Mouse (Mus musculus) midbrain, embryonic 14.5 days (tissue): ENCODE results near the gene Liph. TPM values are rescaled to one million over a fixed set of nuclear protein-coding genes. Genes with fewer than 3 reads are reported as not detected.
"Not testable (repeated sequence)": the region's sequence is repeated elsewhere in the genome, so short reads cannot be mapped to it uniquely, and the experiment has no call there.

ENCODE experiments used
- ATAC-seq: fragments of 200-750 bp; cut with Nextera tagmentation; 2 replicates; pipeline ENCODE4 v1.8.0; 2017; ENCODE audit warnings: moderate number of reproducible peaks, moderate library complexity; ENCODE audit not compliant: low FRiP score, low TSS enrichment
- DNase-seq: peaks from one replicate; pipeline ENCODE4 v3.0.0-alpha.2; 2015
- H3K27ac ChIP-seq: fragments of 300-500 bp; sonication (generic); replicated peaks from 2 replicates; pipeline ENCODE4 v1.5.1; 2014; ENCODE audit warnings: mild to moderate bottlenecking, low read depth, low read length, moderate library complexity
- H3K27me3 ChIP-seq: fragments of 300-500 bp; sonication (generic); 2 replicates; pipeline ENCODE4 v1.6.1; 2014; ENCODE audit warnings: low read length, control low read depth, mixed read lengths; ENCODE audit not compliant: control insufficient read depth, insufficient read depth
- H3K36me3 ChIP-seq: fragments of 300-500 bp; sonication (generic); 2 replicates; pipeline ENCODE4 v1.6.1; 2014; ENCODE audit warnings: low read length, control low read depth; ENCODE audit not compliant: control insufficient read depth, insufficient read depth
- H3K4me1 ChIP-seq: fragments of 300-500 bp; sonication (generic); 2 replicates; pipeline ENCODE4 v1.6.1; 2014; ENCODE audit warnings: mild to moderate bottlenecking, antibody characterized with exemption, low read length, control low read depth; ENCODE audit not compliant: control insufficient read depth, insufficient read depth
- H3K4me2 ChIP-seq: fragments of 300-500 bp; sonication (generic); 2 replicates; pipeline ENCODE4 v1.6.1; 2014; ENCODE audit warnings: mild to moderate bottlenecking, low read length, moderate library complexity
- H3K4me3 ChIP-seq: fragments of 300-500 bp; sonication (generic); replicated peaks from 2 replicates; pipeline ENCODE4 v1.5.1; 2014; ENCODE audit warnings: low read depth, low read length
- H3K9ac ChIP-seq: fragments of 300-500 bp; sonication (generic); replicated peaks from 2 replicates; pipeline ENCODE4 v1.6.1; 2014; ENCODE audit warnings: mild to moderate bottlenecking, low read length, moderate library complexity
- H3K9me3 ChIP-seq: fragments of 300-500 bp; sonication (generic); 2 replicates; pipeline ENCODE4 v1.6.1; 2016; ENCODE audit warnings: low read length, control low read depth, mixed read lengths; ENCODE audit not compliant: control insufficient read depth
- WGBS: fragments of 180-500 bp; shearing (Covaris S2); extraction: QIAGEN DNeasy Blood & Tissue Kit; methylation state at CpG from one replicate; pipeline ENCODE4 v1.1.7; 2014; 5-methylcytosine and 5-hydroxymethylcytosine counted together
- polyA plus RNA-seq: library from polyadenylated mRNA; unstranded; fragments of >200 nt; fragmentation: Nextera tagmentation; extraction: Ambion mirVana; gene quantifications from 2 replicates; pipeline ENCODE4 v1.2.1, GENCODE M21; 2014

The Liph gene
- polyA plus RNA-seq, 1 experiment from 2014 or later = 0.25 TPM

- Histone ChIP-seq H3K4me3 (no peak overlapping the region), H3K9me3 (no peaks in the 10 kb centered on the region), H3K9ac (no peak overlapping the region), H3K27ac (no peak overlapping the region), H3K27me3 (no peaks in the 10 kb centered on the region), H3K4me1 (no peaks in the 10 kb centered on the region), H3K36me3 (no peaks in the 10 kb centered on the region), H3K4me2 (no peak overlapping the region)
- DNase-seq (no peak), ATAC-seq (no peak)
- 66% methylated on average over 3 of the region's 3 CpGs for WGBS
Measured at GRCm38 (mm10) chr16:22001606-22002005, 6.1 kb upstream of the Liph start.

DNA sequence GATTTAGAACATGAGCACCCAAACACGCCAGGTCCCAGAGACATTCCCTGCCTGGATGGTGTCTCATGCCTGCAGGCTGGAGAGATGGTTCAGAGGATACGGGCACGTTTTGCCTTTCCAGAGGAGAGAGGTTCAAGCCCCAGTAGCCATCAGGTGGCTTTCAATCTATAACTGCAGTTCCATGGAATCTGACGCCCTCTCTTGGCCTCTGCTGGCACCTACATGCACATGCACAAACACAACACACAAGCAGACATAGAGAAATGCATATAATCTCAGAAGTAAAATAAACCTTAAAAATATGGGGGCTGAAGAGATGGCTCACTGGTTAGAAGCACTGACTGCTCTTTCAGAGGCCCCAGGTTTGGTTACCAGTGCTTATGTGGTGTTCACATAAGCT, 5.7 kb upstream of the Liph start:
- Histone ChIP-seq H3K27ac (no peak overlapping the region), H3K4me1 (no peaks in the 10 kb centered on the region), H3K4me2 (no peak overlapping the region), H3K4me3 (no peak overlapping the region), H3K9ac (no peak overlapping the region), H3K36me3 (no peaks in the 10 kb centered on the region), H3K9me3 (no peaks in the 10 kb centered on the region), H3K27me3 (no peaks in the 10 kb centered on the region)
- 64% methylated on average over 4 of the region's 4 CpGs for WGBS
- ATAC-seq (no peak), DNase-seq (no peak)

GRCm38 (mm10) chr16:21999941-22000690, 4.7 kb upstream of the Liph start:
- no peak for ATAC-seq
- Histone ChIP-seq H3K9me3 (no peaks in the 10 kb centered on the region), H3K4me2 (no peak overlapping the region), H3K27me3 (no peaks in the 10 kb centered on the region), H3K36me3 (no peaks in the 10 kb centered on the region), H3K4me1 (no peaks in the 10 kb centered on the region), H3K27ac (no peak overlapping the region), H3K9ac (no peak overlapping the region), H3K4me3 (no peak overlapping the region)
- DNase-seq = no peak
- 85% methylated on average over 4 of the region's 4 CpGs for WGBS

DNA sequence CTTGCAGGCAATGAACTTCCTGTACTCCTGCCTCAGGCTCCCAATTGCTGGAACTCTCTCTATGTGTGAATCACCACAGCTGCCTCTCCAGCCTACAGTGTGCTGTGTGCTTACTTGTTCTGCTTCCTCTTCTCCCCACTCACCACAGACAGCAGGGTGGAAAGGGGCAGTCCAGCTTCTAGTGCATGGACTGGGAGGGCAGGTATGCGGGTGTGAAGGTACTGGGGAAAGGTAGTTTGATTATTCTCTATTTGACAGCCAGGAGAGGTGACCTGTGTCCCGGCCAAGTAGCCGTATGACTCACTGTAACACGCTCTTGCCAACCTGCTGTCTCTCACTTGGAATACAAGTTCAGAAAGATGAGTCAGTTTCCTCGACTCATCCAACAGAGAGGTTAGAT, 2.6 kb upstream of the Liph start:
- Histone ChIP-seq H3K4me2 (no peak overlapping the region), H3K4me1 (no peaks in the 10 kb centered on the region), H3K27me3 (no peaks in the 10 kb centered on the region), H3K27ac (no peak overlapping the region), H3K4me3 (no peak overlapping the region), H3K36me3 (no peaks in the 10 kb centered on the region), H3K9me3 (no peaks in the 10 kb centered on the region), H3K9ac (no peak overlapping the region)
- ATAC-seq (no peak), DNase-seq (no peak)
- WGBS = 85% methylated on average over 5 of the region's 5 CpGs

DNA sequence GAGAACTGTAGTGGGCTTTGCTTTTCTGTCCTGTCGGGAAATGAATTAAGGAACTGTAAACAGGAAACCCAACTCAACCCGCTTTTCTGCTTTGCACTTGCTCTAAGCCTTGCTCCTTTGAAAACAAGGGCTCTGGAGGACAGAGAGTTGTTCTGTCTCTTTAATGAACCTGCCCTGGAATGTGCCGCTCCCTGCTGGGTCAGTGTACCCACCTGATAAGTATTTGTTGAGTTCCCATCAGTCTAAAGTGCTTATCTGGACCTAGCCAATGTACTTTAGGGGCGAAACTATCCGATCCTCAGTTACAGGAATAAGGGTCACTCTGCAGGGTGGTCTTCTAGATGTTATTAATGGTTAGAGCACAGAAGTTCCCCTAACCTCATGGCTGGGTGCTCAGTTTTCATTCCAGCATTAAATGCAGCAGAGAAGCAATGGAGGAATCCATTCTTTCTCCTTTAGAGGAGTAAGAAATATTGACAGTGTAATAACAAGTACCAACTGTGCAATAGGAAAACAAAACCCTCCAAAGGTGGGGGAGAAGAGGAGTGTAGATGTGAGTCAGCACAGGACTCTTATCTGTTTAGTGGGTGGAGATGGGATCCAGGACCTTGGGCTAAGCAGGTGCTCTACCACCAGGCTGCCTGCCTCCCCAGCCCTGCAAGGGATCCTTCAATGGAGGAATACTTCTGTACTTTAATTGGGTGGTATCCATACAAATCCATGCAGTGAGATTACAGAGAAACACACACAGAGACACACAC, 1.6 kb upstream of the Liph start:
- Histone ChIP-seq H3K27ac (no peak overlapping the region), H3K9ac (no peak overlapping the region), H3K9me3 (no peaks in the 10 kb centered on the region), H3K4me3 (no peak overlapping the region), H3K27me3 (no peaks in the 10 kb centered on the region), H3K4me2 (no peak overlapping the region), H3K36me3 (no peaks in the 10 kb centered on the region), H3K4me1 (no peaks in the 10 kb centered on the region)
- ATAC-seq (no peak), DNase-seq (no peak)
- 71% methylated on average over 5 of the region's 5 CpGs for WGBS

DNA sequence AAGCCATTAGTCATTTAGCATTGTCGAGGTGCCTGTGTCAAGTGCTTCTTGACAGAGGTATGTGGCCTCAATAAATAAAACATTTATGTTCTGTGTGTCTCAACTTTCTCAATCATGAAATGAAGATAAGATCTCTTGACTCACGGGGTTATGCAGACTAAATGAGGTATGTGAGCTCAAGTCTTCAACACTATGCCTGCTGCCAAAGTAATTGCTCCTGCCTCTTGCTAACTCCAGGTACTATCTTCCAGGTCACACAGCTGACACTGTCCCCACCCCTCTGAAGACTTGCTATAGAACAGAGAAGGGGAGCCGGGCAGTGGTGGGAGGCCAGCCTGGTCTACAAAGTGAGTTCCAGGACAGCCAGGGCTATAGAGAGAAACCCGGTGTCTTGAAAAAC, 939 bp upstream of the Liph start:
- Histone ChIP-seq H3K4me3 (no peak overlapping the region), H3K27me3 (no peaks in the 10 kb centered on the region), H3K4me1 (no peaks in the 10 kb centered on the region), H3K27ac (no peak overlapping the region), H3K4me2 (no peak overlapping the region), H3K36me3 (no peaks in the 10 kb centered on the region), H3K9me3 (no peaks in the 10 kb centered on the region), H3K9ac (no peak overlapping the region)
- 78% methylated on average over 4 of the region's 4 CpGs for WGBS
- ATAC-seq = no peak
- no peak for DNase-seq

DNA sequence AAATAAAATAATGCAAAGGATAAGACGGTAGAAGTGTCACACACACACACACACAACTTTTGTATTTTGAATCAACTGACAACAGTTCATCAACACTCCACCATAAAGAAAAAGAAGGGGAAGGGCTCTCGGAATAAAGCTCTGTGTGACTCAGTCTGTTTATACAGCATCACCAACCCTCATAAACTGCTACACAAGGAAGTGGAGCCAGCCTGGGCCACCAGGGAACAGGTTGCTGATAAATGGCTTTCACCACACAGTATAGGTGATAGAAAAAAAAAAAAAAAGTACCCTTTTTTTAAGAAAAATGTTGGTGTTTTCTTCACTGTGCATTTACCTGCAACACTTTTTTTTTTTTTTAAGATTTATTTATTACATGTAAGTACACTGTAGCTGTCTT, 3.7 kb downstream of the Liph start:
- no peak overlapping the region for H3K9ac ChIP-seq
- no peaks in the 10 kb centered on the region for H3K36me3 ChIP-seq
- H3K4me2 ChIP-seq = no peak overlapping the region
- WGBS = 87% methylated on average over 2 of the region's 2 CpGs
- no peaks in the 10 kb centered on the region for H3K9me3 ChIP-seq
- ATAC-seq (no peak), DNase-seq (no peak)
- H3K4me1 ChIP-seq = no peaks in the 10 kb centered on the region
- H3K27ac ChIP-seq = no peak overlapping the region
- H3K27me3 ChIP-seq = no peaks in the 10 kb centered on the region
- no peak overlapping the region for H3K4me3 ChIP-seq

DNA sequence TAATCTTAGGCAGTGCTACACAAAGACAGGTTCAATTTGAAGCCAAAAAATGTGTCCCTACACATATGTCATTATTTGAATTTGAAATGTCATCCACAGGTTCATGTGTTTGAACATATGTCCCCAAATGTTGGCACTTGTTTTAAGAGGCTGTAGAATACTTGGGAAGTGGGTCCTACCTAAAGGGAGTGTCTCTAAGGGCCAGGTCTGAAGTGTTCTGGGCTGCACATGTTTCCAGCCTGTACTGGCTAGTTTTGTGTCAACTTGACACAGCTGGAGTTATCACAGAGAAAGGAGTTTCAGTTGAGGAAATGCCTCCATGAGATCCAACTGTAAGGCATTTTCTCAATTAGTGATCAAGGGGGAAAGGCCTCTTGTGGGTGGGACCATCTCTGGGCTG, 4.6 kb downstream of the Liph start:
- not testable (repeated sequence) for H3K27me3 ChIP-seq, H3K36me3 ChIP-seq, H3K9me3 ChIP-seq, H3K4me2 ChIP-seq, ATAC-seq, DNase-seq, H3K4me3 ChIP-seq, H3K27ac ChIP-seq, H3K4me1 ChIP-seq, H3K9ac ChIP-seq

GRCm38 (mm10) chr16:21987956-21988355, 7.5 kb downstream of the Liph start:
- H3K9me3 ChIP-seq = no peaks in the 10 kb centered on the region
- no peak for ATAC-seq
- H3K4me3 ChIP-seq = no peak overlapping the region
- 86% methylated on average over 5 of the region's 5 CpGs for WGBS
- H3K36me3 ChIP-seq = no peaks in the 10 kb centered on the region
- no peaks in the 10 kb centered on the region for H3K4me1 ChIP-seq
- no peak overlapping the region for H3K27ac ChIP-seq
- H3K9ac ChIP-seq = no peak overlapping the region
- no peak for DNase-seq
- H3K4me2 ChIP-seq = no peak overlapping the region
- no peaks in the 10 kb centered on the region for H3K27me3 ChIP-seq
